Mouse (Mus musculus) kidney, adult 8-10 months (tissue): ENCODE results near the gene Gm11733.
"Not testable (repeated sequence)": the region's sequence is repeated elsewhere in the genome, so short reads cannot be mapped to it uniquely, and the experiment has no call there.

Source experiments
- DNase-seq, 2 experiments: peaks; one replicate each; pipeline ENCODE4 v3.0.0; 2022

The Gm11733 gene

DNA sequence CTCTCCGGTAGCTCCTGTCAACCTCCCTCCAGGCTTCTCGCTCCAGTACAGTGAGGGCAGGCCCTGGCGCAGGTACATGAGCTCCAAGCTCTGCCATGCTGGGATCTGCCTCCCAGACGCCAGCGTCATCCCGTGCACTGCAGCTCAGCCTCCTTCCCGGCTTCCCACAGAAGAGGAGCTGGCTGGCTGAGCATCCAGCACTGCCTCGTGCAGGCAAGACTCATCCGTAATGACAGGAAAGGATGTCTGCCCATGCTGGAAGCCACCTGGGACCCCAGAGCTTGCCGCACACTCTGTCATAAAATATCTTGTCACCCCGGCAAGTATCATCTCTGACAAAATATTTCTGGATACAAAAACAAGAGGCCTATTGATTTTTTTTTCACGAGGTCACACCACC lies at the start of gene Gm11733:
Gene Gm11733 (plus strand): TSS at position 171 of the 400 bp plus-strand sequence.
- no peak for DNase-seq

DNA sequence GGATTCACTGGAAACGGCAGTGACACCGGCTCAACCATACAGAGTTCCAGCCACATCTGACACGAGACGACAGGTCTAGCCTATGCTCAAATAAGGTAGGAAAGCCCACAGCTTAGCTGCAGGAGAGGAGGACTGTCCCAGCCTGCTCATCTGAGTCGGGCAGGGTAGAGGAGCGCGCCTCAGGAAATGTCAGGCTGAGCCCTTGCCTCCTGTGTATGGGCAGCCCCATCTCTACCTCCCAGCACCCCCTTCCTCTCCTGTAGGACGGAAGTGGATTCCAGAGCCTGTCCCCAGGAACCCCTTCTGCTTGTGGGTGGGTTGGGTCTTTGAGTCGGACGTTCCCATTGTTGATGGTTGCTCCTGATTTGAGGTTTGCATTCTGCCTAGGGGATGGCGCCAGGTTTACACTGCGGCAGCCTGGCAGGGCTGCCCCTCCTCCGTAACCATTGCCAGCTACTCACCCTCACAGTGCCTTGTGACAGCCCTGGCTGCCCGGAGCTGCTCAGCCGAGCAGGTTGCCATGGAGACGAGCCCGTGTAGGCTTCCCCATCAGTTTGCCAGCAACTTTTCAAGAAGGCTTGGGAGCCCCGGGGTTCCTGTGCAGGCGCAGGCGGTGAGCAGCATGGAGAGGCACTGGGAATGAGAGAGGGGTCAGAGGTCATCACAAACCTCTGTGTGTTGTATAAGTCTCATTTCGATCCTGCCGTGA lies 47.6 kb upstream of the Gm11733 start:
- peak; percentile 63 to 80 for DNase-seq

DNA sequence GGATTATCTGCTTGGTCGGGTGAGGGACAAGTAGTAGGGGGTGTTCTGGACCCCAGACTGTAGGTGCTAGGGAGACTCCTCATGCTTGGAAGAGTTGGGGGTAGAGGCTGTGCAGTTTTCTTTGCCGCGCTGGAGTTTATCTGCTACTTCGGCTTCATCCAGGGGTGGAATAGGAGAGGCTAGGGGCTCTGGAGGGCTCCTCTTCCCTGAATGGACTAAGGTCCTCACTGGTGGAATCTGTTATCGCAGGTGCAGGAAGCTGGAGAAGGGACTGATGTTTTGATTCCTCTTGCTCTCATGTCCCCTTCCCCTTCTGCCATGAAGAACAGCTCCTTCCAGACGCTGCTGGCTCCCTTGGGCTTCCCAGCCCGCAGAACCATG lies 47.1 kb upstream of the Gm11733 start:
- DNase-seq, result no peak

DNA sequence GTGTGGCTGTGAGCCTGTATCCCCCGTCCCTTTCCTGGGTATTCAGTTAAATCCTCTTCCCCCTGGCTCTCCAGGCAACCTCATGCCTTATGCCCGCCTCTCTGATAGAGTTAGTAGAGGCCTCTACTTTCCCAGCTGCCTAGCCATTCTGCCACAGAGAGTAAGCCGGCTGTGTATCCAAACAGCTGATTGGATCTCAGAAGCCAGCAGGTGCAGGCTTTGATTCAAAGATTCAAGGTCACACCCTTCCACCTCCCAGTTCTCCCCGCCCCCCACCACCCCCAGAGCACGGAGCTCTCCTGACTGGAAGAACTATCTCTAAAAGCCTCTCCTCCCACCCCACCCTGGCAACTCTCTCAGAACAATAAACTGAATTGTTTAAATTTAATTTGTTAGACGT lies 45.8 kb upstream of the Gm11733 start:
- DNase-seq, result no peak

DNA sequence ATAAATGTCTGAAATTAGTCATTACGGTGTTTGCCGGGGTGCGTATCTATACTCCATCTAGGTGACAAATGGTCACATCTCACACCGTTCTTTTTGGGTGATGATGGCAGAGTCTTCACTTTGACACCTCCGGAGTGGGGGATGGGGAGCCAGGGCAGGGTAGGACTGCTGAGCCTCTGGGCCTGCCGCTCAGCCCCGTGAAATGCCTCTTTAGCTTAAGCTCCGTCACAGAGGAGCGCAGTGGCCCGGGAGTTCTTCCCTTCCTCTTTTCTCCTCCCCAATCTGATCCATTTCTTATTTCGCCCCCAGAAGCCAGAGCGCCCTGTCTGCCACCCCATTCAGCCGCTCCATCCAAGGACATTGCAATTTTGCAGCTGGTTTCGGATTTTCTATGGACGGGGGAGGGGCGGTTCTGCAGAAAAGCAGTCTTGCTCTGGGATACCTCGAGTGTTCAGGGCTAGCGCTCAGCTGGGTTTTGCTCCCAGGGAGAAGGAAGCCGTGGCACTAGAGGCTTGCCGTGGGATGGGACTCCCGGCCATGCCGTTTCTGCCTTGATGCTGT lies 43.2 kb upstream of the Gm11733 start:
- no peak for DNase-seq

DNA sequence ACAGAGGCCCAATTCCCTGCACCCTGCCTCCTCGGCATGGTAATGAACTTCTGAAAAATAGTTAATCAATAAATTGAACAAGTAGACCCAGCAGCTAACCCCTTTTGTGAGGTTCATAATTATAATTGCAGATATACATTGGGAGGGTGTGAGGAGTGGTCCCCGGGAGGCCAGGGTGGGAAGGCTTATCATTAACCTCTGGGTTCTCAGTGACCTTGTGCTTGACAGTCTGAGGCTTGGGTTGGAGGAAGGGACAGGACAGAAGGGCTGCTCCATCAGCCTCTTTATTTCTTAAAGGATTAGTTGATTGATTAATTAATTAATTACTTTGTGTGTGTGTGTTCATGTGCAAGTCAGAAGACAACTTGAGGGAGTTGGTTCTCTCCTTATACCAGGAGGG lies 40.1 kb upstream of the Gm11733 start:
- DNase-seq, result no peak

DNA sequence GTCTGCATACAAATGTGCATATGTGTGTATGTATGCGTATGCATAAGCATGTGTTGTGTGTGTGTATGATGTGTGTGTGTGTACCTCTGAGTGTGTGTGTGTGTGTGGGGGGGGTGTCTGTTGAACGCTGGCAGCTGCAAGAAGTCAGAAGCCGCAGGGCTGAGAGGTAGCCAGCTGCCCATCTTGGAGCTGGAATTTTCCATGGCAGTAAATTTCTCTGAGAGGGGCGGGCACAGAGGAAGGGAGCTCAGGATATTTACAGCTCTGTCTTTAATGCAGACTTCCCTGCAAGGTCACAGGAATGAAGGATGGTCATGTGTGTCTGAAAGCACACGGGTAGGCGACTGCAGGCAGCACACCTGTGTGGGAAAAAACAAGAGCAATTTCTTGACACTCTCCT lies 38.5 kb upstream of the Gm11733 start:
- DNase-seq, result peak; percentile 15 to 43

DNA sequence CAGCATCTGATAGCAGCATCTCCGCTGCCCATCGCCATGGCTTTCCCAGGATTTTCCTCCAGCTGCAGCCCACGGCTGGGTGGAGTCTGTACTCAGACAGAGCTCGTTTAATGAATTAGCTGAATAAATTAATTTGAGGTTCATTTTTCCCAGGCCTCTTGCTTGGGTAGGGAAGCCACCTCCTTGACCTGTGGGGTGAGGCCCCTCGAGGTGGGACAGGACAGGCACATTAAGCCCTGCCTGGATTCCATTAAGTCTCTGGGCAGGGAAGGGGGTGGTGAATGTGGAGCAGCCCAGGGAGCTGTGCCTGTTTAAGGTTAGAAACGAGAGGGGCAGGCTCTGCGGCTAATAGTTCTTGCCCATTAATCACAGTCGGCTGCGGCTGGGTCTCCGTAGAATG lies 30.1 kb upstream of the Gm11733 start:
- no peak for DNase-seq

DNA sequence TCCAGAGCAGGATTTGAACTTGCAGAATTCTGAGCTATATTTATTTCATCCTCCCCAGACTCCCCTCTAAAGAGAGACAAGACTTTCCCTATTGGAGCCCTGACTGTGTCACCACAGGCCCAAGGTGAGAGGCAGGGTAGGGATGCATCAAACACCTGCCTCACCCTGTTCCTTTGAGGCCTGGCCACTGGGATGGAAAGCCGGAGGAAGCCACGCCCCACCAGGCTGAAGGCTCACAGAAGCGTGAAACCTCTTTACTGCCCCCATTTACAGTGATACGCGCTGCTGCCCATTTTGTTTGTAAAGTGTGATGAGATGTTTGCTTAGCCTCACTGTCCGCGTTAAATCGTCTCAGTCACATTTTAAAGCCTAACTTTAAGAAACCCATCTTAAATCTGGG lies 25.0 kb upstream of the Gm11733 start:
- no peak for DNase-seq

DNA sequence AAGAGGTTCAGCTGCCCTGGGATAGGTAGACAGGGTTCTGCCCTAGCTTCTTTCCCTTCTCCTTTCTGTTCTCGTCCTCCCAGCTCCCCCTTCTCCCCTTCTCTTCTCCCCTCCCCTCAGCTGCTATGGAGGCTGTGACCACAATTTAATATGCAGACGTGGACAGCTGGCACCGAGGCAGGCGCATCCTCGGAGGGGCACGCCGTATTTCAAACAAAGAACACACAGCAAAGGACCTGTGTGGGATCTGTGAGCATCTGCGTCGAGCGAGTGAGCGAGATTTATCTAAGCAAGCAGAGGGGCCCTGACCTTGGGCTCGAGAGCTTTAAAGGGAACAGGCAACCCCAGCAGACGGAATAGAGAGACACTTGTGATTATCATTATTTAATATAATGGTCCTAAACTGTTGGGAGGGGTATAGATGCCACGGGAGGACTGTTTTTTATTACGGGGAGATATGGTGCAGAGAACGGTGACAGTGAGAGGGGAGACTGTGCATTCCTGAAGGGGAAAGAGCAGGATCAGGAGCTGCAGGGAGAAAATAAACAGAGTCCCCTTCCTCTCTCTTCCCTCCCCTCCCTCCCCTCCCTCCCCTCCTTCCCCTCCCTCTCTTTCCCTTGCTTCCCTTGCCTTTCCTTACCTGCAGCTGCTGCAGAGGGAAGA lies 21.8 kb upstream of the Gm11733 start:
- DNase-seq, result no peak

DNA sequence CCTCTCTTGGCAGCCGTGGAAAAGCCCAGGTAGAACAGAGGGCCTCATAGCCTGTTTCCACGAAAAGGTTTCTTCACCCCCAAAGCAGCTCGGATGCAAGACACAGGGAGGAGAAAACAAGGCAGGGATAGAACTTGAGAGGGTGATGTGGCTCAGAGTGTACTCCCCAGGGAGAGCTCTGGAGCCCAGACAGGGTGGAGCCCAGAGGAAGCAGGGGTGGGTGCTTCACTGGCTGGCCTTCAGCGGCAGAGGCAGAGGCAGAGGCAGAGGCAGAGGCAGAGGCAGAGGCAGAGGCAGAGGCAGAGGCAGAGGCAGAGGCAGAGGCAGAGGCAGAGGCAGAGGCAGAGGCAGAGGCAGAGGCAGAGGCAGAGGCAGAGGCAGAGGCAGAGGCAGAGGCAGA lies 20.8 kb upstream of the Gm11733 start:
- not testable (repeated sequence) for DNase-seq

DNA sequence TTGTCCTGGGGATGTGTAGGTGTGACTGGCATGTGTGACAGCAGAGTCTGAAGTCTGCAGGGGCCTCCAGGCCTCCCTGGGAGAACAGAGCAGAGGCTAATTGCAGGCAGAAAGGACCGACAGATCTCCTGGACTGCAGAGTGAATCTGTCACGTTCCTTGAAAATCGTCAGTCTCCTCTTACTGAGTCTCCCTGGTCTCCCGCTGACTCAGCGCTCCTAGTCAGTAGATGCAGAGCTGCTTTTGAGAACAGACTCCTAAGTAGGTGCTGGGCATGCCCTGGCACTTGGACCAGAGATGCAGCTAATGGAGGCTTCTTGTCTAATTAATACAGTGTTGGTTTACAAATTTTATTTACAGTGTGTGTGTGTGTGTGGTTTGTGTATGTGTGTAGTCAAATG lies 17.9 kb upstream of the Gm11733 start:
- no peak for DNase-seq

DNA sequence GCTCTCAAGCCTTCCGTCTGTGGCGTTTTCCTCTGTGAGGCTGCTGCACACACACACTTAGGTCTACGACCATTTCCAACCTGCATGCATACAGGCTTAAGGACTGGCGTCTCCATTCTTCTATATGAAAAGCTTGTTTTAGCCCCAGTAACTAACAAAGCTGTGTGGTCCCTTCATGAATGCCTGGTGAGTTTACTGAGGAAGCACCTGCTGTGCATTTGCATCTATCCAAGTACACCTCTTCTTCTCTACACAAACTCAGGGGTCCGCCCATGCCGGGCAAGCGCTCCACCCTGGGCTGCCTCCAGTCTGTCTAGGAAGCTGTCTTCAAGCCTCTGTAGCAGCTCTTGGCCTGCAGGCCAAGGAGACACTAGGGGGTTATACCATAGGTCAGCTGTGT lies 17.3 kb upstream of the Gm11733 start:
- no peak for DNase-seq

DNA sequence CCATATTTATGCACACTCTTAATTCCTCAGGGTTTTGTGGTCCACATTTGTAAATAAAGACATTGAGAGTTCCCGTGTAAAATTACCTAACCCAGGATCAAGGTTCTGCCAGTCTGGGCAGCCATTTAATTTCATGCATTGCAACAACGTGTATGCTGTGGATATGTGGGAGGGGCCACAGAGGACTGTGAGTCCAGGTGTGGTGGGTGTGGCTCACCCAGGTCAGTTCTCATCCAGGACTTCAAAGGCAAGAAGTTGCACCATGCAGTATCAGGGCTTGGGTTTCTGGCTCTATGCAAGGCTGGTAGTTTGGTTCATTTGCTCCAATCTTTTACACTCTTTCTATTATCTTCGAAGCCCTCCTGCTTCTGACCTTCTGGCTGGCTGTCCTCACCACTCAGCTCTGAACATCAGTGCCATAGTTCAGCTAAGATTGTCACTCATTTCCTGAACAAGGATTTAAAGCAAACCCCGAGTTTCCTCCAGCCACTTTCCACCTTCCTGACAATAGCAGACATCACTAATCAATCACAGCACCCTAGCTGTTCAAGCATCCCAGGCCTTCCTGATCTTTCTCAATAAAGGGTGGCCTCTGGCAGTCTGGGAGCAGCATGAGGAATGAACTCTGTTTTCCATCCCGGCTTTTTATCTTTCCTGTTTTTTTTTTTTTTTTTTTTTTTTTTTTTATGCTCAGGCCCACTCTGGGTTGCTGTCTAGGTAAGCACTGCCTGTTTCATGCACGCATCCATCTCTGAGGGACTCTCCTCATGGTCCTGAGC lies 15.4 kb upstream of the Gm11733 start:
- DNase-seq, result no peak

DNA sequence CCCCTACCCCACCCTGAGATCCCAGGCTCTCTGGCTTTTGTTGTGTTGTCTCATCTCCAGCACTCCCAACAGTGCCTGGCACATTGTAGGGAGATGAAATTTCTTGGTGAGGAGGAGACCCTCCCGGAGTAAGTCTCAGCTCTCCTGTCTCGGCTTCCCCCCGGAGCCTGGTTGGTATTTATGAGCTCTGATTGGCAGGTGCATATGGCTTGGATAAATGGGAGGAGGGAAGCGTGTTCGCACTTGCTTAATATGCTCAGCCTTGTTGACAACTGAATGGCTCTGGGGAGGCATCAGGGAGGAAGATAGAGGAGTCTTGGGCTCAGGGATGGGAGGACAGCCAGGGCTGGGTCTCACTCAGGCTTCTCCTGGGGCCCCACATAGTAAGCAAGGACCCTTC lies 14.4 kb upstream of the Gm11733 start:
- no peak for DNase-seq

DNA sequence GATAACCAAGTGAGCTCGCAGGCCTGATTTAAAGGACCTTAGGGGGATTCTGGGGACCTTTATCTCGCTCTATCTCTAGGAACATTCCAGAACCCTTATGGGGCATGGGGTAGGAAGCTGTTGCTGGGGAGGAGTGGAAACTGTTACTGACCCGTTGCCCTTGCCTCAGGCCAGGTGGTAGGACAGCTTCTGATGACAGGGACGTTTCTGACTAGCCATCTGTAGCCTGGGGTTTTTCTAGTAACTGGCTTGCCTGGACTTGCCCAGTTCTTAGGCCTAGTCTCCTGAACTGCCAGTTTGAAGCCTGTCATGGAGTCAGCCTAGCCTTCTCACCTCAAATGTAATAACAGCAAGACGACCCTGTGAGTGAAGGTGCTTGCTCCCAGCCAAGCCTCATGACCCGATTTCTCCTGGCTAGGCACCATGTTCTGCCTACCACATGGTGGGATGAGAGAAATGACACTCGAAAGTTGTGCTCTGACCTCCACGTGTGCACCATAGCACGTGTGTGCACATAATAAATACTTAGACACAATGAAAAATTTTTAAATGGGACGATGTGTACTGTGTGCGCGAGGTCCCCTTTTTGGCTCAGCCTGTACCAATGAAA lies 13.5 kb upstream of the Gm11733 start:
- DNase-seq, result no peak

DNA sequence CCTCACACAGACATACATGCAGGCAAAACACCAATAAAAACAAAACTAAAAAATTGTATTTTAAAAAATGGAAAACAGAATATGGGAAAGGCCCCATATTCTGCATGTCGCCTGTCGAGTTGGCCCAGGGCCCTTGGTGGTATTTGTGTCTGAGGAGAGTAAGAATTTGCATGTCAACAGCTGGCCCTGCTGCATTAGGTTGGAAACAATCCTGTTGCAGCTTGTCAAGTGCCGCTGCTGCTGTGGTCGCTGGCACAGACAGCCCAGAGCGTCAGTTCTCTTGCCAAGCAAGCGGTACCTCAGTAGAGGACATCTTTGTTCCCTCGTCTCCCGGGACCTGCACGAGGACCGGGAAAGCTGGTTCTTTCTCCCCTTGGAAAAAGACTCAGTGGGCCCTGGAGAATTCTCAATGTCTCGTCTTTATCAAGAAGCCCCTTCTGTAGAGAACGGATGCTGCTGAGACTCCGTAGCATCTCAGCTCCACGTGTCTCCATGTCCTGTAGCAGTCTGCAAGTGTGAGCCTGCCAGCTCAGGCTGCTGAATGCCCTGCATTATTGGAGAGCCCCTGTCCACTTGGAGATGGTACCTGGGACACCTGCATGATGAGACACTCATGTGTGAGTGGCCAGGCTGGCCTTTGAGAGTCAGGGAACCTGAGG lies 12.4 kb upstream of the Gm11733 start:
- no peak for DNase-seq

DNA sequence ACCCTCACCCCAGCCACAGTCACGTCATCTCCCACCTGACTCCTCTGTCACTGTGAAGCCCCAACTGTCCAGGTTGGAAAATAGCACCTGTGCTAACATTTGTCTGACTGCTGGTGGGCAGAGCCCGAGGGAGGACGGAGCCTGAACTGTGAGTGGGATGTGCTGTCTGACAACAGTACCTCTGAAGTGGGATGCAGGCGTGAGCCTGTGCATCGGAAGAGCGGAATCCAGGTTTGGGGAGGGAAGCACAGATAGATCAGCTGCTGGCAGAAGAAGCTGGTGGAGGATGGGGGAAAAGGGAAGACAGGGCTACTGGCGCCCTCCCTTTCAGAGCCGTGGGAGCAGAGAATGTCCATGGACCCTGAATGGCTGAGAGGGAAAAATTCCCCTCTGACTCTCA lies 11.3 kb upstream of the Gm11733 start:
- DNase-seq, result no peak

DNA sequence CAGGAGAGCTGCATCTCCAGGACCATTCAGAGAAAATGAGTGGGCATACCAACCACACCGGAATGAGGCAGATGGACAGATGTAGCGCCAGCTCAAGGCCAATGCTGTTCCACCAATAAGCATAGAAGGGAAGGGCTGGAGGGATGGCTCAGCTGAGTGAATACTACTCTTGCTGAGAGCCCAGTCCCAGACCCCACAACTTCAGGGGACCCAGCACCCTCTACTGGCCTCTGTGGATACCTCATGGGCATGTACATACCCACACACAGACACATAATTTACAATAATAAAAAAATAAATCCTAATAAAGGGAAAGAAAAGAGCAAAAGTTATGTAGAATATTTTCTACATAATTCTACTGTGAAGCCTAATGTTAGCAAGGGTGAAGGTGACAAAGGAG lies 9.0 kb upstream of the Gm11733 start:
- no peak for DNase-seq

DNA sequence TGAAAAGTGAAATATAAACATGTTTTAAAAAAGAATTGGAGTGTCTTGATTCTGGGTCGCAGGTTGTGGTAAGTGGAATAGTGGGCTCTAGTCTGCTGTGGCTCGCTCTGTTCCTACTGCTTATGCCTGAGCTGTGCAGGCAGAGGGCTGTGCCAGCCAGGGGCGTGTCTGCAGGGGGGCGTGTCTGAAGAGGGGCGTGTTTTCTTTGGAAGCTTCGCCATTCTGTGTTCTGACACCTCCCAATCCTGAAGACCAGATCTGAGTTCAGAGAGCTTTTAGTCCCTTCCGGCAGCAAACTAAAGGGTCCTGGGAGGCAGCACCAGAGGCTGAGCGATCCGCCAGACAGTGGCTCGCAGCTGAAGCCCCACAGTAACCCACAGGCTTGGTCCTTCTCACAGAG lies 8.5 kb upstream of the Gm11733 start:
- peak; percentile 22 to 29 for DNase-seq

DNA sequence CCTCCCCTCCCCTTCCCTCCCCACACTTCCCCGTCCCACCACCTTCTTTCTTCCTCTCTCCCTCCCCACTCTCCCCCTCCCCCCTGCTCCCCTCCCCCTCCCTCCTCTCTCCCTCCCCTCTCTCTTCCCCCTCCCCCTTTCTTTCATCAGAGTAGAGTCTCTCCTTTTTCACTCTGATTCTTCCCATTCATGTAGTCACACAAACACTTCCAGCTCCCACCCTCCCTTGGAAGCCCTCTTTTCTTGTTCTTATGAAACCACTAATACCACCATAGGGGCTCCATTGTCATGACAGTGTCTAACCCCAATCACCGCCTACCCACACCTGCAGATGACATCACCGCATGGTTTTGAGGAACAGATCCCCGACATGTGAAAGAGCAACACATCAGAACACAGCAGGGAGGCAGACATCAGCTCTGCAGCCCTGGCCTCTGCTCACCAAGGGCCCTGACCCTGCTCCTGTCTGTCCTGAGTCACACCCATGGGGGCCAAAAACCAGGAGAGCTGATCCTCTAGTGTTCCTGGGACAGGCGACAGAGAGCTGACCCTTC lies 7.5 kb upstream of the Gm11733 start:
- DNase-seq, result no peak

DNA sequence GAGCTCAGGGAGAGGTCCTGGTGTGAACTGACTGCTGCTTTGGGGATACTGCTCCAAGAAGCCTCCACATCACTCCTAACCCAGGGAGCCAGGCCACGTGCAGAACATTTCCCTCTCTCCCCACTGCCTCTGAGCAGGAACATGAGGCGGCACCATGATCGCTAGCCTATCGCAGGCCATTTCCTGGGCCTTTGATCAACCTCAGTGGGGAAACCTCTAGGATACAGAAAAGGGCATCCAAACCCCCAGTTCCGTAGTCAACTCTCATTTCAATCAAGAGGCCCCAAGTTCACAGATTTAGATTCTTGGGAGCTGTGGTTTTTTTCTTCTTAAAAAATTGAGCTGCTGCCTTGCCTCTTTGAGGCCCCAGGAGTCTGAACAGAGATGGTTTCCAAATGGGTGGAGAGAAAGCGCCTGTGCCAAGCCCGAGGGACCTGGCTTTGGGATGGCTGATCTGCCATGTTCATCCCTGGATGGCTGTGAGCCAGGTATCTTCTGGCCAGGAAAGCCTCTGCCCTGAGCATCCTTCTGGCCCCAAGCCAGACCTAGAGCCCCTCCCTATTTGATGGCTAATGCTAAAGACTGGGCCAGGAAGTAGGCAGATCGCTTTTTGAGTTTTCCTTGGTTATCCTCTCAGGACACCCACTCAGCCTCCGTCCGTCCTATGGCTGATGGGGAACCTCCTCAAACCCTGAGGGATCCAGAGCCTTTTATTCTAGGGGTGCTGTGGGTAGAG lies 5.7 kb upstream of the Gm11733 start:
- DNase-seq, result no peak
